Mouse (Mus musculus) liver, embryonic 16.5 days (tissue): ENCODE results near the gene Psapl1. TPM values are rescaled to one million over a fixed set of nuclear protein-coding genes. Genes with fewer than 3 reads are reported as not detected.
A peak's percentile ranks its signal among the peaks of the same experiment; 100 is the strongest.

Experiments used
- ATAC-seq: fragments of 200-750 bp; cut with Nextera tagmentation; 2 replicates; pipeline ENCODE4 v1.8.0; 2017; ENCODE audit warnings: low read depth, mild to moderate bottlenecking, moderate number of reproducible peaks, moderate library complexity
- H3K27ac ChIP-seq: fragments of 300-500 bp; sonication (generic); 2 replicates; pipeline ENCODE4 v1.5.1; 2014; ENCODE audit warnings: mild to moderate bottlenecking, low read length
- H3K27me3 ChIP-seq: fragments of 300-500 bp; sonication (generic); 2 replicates; pipeline ENCODE4 v1.6.1; 2014; ENCODE audit warnings: low read depth, low read length, mixed read lengths; ENCODE audit not compliant: control insufficient read depth, insufficient read depth
- H3K36me3 ChIP-seq: fragments of 300-500 bp; sonication (generic); 2 replicates; pipeline ENCODE4 v1.6.1; 2014; ENCODE audit warnings: mild to moderate bottlenecking; ENCODE audit not compliant: control insufficient read depth, insufficient read depth
- H3K4me1 ChIP-seq: fragments of 300-500 bp; sonication (generic); 2 replicates; pipeline ENCODE4 v1.6.1; 2014; ENCODE audit warnings: low read depth, low read length, mixed read lengths; ENCODE audit not compliant: control insufficient read depth
- H3K4me2 ChIP-seq: fragments of 300-500 bp; sonication (generic); 2 replicates; pipeline ENCODE4 v1.6.1; 2014; ENCODE audit warnings: low read depth, low read length, mixed read lengths
- H3K4me3 ChIP-seq: fragments of 300-500 bp; sonication (generic); 2 replicates; pipeline ENCODE4 v1.5.1; 2014; ENCODE audit warnings: low read depth, mild to moderate bottlenecking, low read length
- H3K9ac ChIP-seq: fragments of 300-500 bp; sonication (generic); 2 replicates; pipeline ENCODE4 v1.6.1; 2014; ENCODE audit warnings: low read depth, low read length
- H3K9me3 ChIP-seq: fragments of 300-500 bp; sonication (generic); replicated peaks from 2 replicates; pipeline ENCODE4 v1.6.1; 2016; ENCODE audit warnings: low read length; ENCODE audit not compliant: control insufficient read depth
- WGBS: fragments of 180-500 bp; shearing (Covaris S2); extraction: QIAGEN DNeasy Blood & Tissue Kit; methylation state at CpG from one replicate; pipeline ENCODE4 v1.1.7; 2014; ENCODE audit not compliant: insufficient replicate concordance; 5-methylcytosine and 5-hydroxymethylcytosine counted together
- polyA plus RNA-seq: library from polyadenylated mRNA; unstranded; fragments of >200 nt; fragmentation: Nextera tagmentation; extraction: Ambion mirVana; gene quantifications from 2 replicates; pipeline ENCODE4 v1.2.1, GENCODE M21; 2015

Psapl1 gene
- polyA plus RNA-seq, 1 experiment from 2014 or later = not detected

GRCm38 (mm10) chr5:36178215-36178614 lies 25.6 kb upstream of the Psapl1 start:
- Histone ChIP-seq H3K4me1 (no peaks in the 10 kb centered on the region), H3K36me3 (no peaks in the 10 kb centered on the region), H3K4me2 (no peak overlapping the region), H3K9me3 (no peaks in the 10 kb centered on the region), H3K9ac (no peak overlapping the region), H3K27me3 (no peaks in the 10 kb centered on the region), H3K27ac (no peak overlapping the region), H3K4me3 (no peak overlapping the region)
- no peak for ATAC-seq
- 41% methylated on average over 6 of the region's 7 CpGs for WGBS

GRCm38 (mm10) chr5:36178785-36179184 lies 25.0 kb upstream of the Psapl1 start:
- H3K36me3 ChIP-seq = no peaks in the 10 kb centered on the region
- no peaks in the 10 kb centered on the region for H3K27me3 ChIP-seq
- 68% methylated on average over 3 of the region's 3 CpGs for WGBS
- no peak overlapping the region for H3K4me3 ChIP-seq
- ATAC-seq = no peak
- H3K4me2 ChIP-seq = no peak overlapping the region
- H3K4me1 ChIP-seq = no peaks in the 10 kb centered on the region
- no peak overlapping the region for H3K9ac ChIP-seq
- no peak overlapping the region for H3K27ac ChIP-seq
- no peaks in the 10 kb centered on the region for H3K9me3 ChIP-seq

GRCm38 (mm10) chr5:36179708-36180107 lies 24.1 kb upstream of the Psapl1 start:
- Histone ChIP-seq H3K9ac (no peak overlapping the region), H3K4me2 (no peak overlapping the region), H3K4me3 (no peak overlapping the region), H3K9me3 (no peaks in the 10 kb centered on the region), H3K36me3 (no peaks in the 10 kb centered on the region), H3K27me3 (no peaks in the 10 kb centered on the region), H3K4me1 (no peaks in the 10 kb centered on the region), H3K27ac (no peak overlapping the region)
- WGBS = 57% methylated on average over 5 of the region's 5 CpGs
- no peak for ATAC-seq

- no peaks in the 10 kb centered on the region for H3K9me3 ChIP-seq
- 73% methylated on average over 7 of the region's 7 CpGs for WGBS
- H3K27ac ChIP-seq = no peak overlapping the region
- H3K27me3 ChIP-seq = no peaks in the 10 kb centered on the region
- no peak overlapping the region for H3K4me2 ChIP-seq
- ATAC-seq = no peak
- H3K4me3 ChIP-seq = no peak overlapping the region
- no peaks in the 10 kb centered on the region for H3K36me3 ChIP-seq
- no peaks in the 10 kb centered on the region for H3K4me1 ChIP-seq
- no peak overlapping the region for H3K9ac ChIP-seq
Observed at GRCm38 (mm10) chr5:36182326-36182725, 21.5 kb upstream of the Psapl1 start.

GRCm38 (mm10) chr5:36186294-36187053 lies 17.3 kb upstream of the Psapl1 start:
- ATAC-seq = peak; percentile 48; the same call in 1 of the 2 replicates

GRCm38 (mm10) chr5:36188310-36188709 lies 15.5 kb upstream of the Psapl1 start:
- Histone ChIP-seq H3K4me1 (no peaks in the 10 kb centered on the region), H3K36me3 (no peaks in the 10 kb centered on the region), H3K9me3 (no peaks in the 10 kb centered on the region), H3K4me3 (no peak overlapping the region), H3K9ac (no peak overlapping the region), H3K27ac (no peak overlapping the region), H3K4me2 (no peak overlapping the region), H3K27me3 (no peaks in the 10 kb centered on the region)
- ATAC-seq = no peak
- WGBS = 57% methylated on average over 4 of the region's 4 CpGs

More at GRCm38 (mm10) chr5:36186294-36187053, 17.3 kb upstream of the Psapl1 start:
- Histone ChIP-seq H3K27ac (no peak overlapping the region), H3K36me3 (no peaks in the 10 kb centered on the region), H3K4me2 (no peak overlapping the region), H3K4me1 (no peaks in the 10 kb centered on the region), H3K9me3 (no peaks in the 10 kb centered on the region), H3K27me3 (no peaks in the 10 kb centered on the region), H3K4me3 (no peak overlapping the region), H3K9ac (no peak overlapping the region)
- WGBS = 43% methylated on average over 8 of the region's 8 CpGs

GRCm38 (mm10) chr5:36191285-36191684 lies 12.5 kb upstream of the Psapl1 start:
- no peak overlapping the region for H3K9ac ChIP-seq
- no peak overlapping the region for H3K27ac ChIP-seq
- ATAC-seq = no peak
- no peaks in the 10 kb centered on the region for H3K9me3 ChIP-seq
- H3K27me3 ChIP-seq = no peaks in the 10 kb centered on the region
- no peaks in the 10 kb centered on the region for H3K36me3 ChIP-seq
- H3K4me1 ChIP-seq = no peaks in the 10 kb centered on the region
- WGBS = 55% methylated on average over 4 of the region's 4 CpGs
- no peak overlapping the region for H3K4me2 ChIP-seq
- H3K4me3 ChIP-seq = no peak overlapping the region

- H3K9ac ChIP-seq = no peak overlapping the region
- no peak for ATAC-seq
- H3K27ac ChIP-seq = no peak overlapping the region
- no peaks in the 10 kb centered on the region for H3K27me3 ChIP-seq
- H3K9me3 ChIP-seq = no peaks in the 10 kb centered on the region
- 72% methylated on average over 3 of the region's 3 CpGs for WGBS
- H3K4me3 ChIP-seq = no peak overlapping the region
- H3K4me1 ChIP-seq = no peaks in the 10 kb centered on the region
- H3K4me2 ChIP-seq = no peak overlapping the region
- no peaks in the 10 kb centered on the region for H3K36me3 ChIP-seq
Observed at GRCm38 (mm10) chr5:36191876-36192275, 11.9 kb upstream of the Psapl1 start.

- 41% methylated on average over 2 of the region's 2 CpGs for WGBS
- no peaks in the 10 kb centered on the region for H3K36me3 ChIP-seq
- H3K9ac ChIP-seq = no peak overlapping the region
- no peak overlapping the region for H3K4me2 ChIP-seq
- H3K9me3 ChIP-seq = no peaks in the 10 kb centered on the region
- no peak for ATAC-seq
- H3K4me3 ChIP-seq = no peak overlapping the region
- H3K27me3 ChIP-seq = no peaks in the 10 kb centered on the region
- no peaks in the 10 kb centered on the region for H3K4me1 ChIP-seq
- no peak overlapping the region for H3K27ac ChIP-seq
Observed at GRCm38 (mm10) chr5:36192677-36193076, 11.1 kb upstream of the Psapl1 start.
